Mouse (Mus musculus) forebrain, embryonic 11.5 days (tissue): ENCODE measurements at regions not wholly inside any gene's neighbourhood (a gene's known extent, or its start where the extent isn't known, plus 50 kb on each side); places are given as distances from the start of the nearest gene placed in this dataset.
A peak's percentile ranks its signal among the peaks of the same experiment; 100 is the strongest.

Source experiments
- ATAC-seq: fragments of 200-750 bp; cut with Nextera tagmentation; replicated peaks from 2 replicates; pipeline ENCODE4 v1.8.0; 2017; ENCODE audit warnings: moderate TSS enrichment; ENCODE audit not compliant: low FRiP score
- DNase-seq: peaks from one replicate; pipeline ENCODE4 v3.0.0-alpha.2; 2017; ENCODE audit warnings: low spot score
- H3K27ac ChIP-seq: fragments of 300-500 bp; sonication (generic); 2 replicates; pipeline ENCODE4 v1.5.1; 2014; ENCODE audit warnings: low read depth, low read length
- H3K27me3 ChIP-seq: fragments of 300-500 bp; sonication (generic); 2 replicates; pipeline ENCODE4 v1.6.1; 2014; ENCODE audit warnings: mild to moderate bottlenecking, low read length, mixed read lengths; ENCODE audit not compliant: control insufficient read depth, insufficient read depth
- H3K36me3 ChIP-seq: fragments of 300-500 bp; sonication (generic); 2 replicates; pipeline ENCODE4 v1.6.1; 2014; ENCODE audit warnings: mild to moderate bottlenecking, low read length, moderate library complexity, mixed read lengths; ENCODE audit not compliant: control insufficient read depth, insufficient read depth
- H3K4me1 ChIP-seq: fragments of 300-500 bp; sonication (generic); replicated peaks from 2 replicates; pipeline ENCODE4 v1.6.1; 2014; ENCODE audit warnings: low read length, mixed read lengths; ENCODE audit not compliant: control insufficient read depth, insufficient read depth
- H3K4me2 ChIP-seq: fragments of 300-500 bp; sonication (generic); 2 replicates; pipeline ENCODE4 v1.6.1; 2014; ENCODE audit warnings: low read depth, mild to moderate bottlenecking, low read length, moderate library complexity, mixed read lengths; ENCODE audit not compliant: severe bottlenecking
- H3K4me3 ChIP-seq: fragments of 300-500 bp; sonication (generic); 2 replicates; pipeline ENCODE4 v1.5.1; 2014; ENCODE audit warnings: low read depth, low read length
- H3K9ac ChIP-seq: fragments of 300-500 bp; sonication (generic); 2 replicates; pipeline ENCODE4 v1.6.1; 2014; ENCODE audit warnings: low read length
- H3K9me3 ChIP-seq: fragments of 300-500 bp; sonication (generic); 2 replicates; pipeline ENCODE4 v1.6.1; 2016; ENCODE audit warnings: low read length, mixed read lengths; ENCODE audit not compliant: control insufficient read depth
- WGBS: fragments of 180-500 bp; shearing (Covaris S2); extraction: QIAGEN DNeasy Blood & Tissue Kit; methylation state at CpG from one replicate; pipeline ENCODE4 v1.1.7; 2014; 5-methylcytosine and 5-hydroxymethylcytosine counted together

DNA sequence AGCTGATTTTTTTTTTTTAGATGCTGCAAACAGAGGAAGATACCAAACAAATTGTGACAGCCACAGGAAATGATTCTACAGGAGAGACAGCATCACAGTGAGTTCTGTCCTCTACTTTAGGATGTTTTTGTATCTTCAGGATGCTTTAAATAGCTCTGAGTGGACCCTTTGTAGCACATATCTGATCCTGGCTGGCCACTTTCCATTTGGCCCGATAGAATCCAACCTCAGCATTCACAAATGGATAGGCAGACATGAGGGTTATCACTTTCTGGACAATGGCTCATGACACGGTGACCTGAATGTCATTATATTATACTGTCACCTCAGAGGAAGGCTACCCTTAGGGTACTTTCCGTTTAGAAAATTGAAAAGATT is 379.3 kb downstream of the Gm10295 start:
- Histone ChIP-seq H3K4me2 (no peak overlapping the region), H3K9me3 (no peaks in the 10 kb centered on the region), H3K9ac (no peak overlapping the region), H3K27ac (no peak overlapping the region), H3K36me3 (no peaks in the 10 kb centered on the region), H3K4me3 (no peak overlapping the region), H3K4me1 (no peaks in the 10 kb centered on the region), H3K27me3 (no peaks in the 10 kb centered on the region)
- no peak for DNase-seq
- ATAC-seq = no peak
- 65% methylated on average over 3 of the region's 3 CpGs for WGBS

DNA sequence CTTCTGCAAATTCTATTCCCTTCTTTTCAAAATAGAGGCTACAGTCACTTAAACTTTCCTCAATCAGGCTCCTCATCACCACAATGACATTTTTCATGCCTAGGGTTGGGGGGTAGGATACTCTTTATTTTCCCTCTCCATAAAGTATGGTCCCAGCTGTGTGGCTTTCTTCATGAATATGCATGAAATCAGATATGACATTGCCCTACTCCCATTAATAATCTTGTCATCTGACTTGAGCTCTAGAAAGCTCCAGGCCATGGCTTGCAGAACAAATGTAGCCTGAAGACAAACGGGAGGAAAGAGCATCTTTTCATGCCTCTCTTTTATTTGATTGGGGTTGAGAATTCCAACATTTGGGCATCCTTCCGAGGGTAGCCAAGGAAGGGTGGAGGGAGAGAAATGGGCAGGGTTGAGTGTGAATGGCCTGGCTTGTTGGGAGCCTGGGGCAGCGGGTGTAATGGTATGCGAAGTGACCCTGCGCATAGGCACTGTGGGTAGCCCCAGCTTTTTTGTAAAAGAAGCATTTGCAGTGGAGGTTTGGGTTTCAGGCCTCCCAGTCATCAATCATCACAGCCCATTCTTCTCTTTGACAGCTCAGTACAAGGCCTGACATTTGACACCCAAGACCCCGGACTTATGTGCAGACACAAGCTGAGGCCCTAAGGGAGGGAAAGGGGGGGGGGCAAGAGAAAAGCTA is 379.8 kb downstream of the Gm10295 start:
- Histone ChIP-seq H3K4me1 (no peaks in the 10 kb centered on the region), H3K4me2 (no peak overlapping the region), H3K4me3 (no peak overlapping the region), H3K9me3 (no peaks in the 10 kb centered on the region), H3K27me3 (no peaks in the 10 kb centered on the region), H3K27ac (no peak overlapping the region), H3K36me3 (no peaks in the 10 kb centered on the region), H3K9ac (no peak overlapping the region)
- 13% methylated on average over 6 of the region's 6 CpGs for WGBS
- no peak for DNase-seq
- no peak for ATAC-seq

DNA sequence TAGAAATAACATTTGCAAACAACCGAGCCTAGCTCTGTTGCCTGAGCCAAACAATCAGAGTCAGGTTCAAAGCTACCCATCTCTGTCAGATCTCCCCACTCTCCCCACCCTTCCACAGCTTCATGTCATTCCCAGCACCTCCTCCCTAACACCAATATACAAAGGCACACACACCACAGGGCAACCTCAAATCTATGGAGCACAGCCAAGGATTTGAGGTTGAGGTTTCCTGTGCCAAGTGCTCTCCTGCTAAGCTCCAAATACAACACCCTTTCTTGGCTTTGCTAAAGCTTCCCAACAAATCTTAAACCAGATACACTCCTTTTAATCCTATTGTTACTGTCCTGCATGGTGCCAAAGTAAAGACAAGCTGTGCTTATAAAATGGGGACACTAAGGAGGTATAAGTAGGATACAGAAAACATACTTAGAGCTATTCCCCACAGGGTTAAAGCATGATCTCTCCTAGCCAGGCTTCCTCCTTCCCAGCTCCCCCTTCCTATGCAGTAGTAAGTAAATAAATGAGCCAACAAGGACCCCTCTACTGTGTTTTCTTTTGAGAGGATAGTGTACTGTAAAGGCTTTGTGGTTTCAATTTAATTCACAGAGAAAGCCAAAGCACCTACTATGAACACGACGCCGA is 398.8 kb downstream of the Gm10295 start:
- Histone ChIP-seq H3K9ac (no peak overlapping the region), H3K4me1 (no peaks in the 10 kb centered on the region), H3K4me2 (no peak overlapping the region), H3K36me3 (no peaks in the 10 kb centered on the region), H3K4me3 (no peak overlapping the region), H3K9me3 (no peaks in the 10 kb centered on the region), H3K27me3 (no peaks in the 10 kb centered on the region), H3K27ac (no peak overlapping the region)
- DNase-seq (no peak), ATAC-seq (no peak)
- 80% methylated on average over 4 of the region's 4 CpGs for WGBS

DNA sequence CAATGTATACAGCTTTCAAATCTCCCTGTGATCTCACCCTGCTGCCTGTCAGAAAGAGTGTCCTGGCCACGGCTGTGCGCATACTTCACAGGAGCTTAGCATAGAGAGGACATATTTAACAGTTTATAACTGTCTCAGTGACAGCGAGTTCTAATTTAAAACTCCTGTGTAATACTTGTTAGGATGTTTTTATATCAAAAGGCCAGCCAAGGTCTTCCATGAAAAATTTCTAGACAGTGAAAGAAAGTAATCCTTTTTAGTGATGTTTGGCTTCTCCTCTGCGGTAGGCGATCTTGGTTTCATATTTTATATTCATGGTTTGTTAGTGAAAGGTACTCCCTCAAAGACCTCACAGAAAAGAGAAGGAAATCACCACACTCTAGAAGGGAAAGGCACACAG is 403.0 kb downstream of the Gm10295 start:
- Histone ChIP-seq H3K4me2 (no peak overlapping the region), H3K9me3 (no peaks in the 10 kb centered on the region), H3K27ac (no peak overlapping the region), H3K9ac (no peak overlapping the region), H3K4me3 (no peak overlapping the region), H3K27me3 (no peaks in the 10 kb centered on the region), H3K4me1 (no peaks in the 10 kb centered on the region), H3K36me3 (no peaks in the 10 kb centered on the region)
- DNase-seq = no peak
- WGBS = 87% methylated on average over 5 of the region's 5 CpGs
- ATAC-seq = no peak

DNA sequence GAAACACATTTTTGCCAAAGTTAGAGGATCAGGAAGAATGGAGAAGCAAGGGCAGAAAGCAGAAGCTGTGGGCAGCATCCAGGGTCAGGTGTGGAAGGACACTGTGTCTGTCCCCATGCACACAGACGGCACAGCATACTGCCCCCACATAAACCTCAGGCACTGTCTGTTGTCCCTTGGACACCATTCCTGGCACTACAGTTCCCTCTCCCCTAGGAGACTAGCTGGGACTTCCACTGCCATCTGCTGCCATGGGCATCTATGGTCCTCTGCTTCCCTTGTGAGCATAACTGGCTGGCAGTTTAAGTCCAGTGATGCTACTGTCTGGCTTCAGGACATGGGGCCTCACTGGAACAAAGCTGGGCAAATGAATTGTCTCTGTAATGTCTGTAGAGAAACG is 405.0 kb downstream of the Gm10295 start:
- H3K27ac ChIP-seq = no peak overlapping the region
- H3K4me1 ChIP-seq = no peaks in the 10 kb centered on the region
- no peak for DNase-seq
- WGBS = 61% methylated on average over 2 of the region's 2 CpGs
- H3K4me2 ChIP-seq = no peak overlapping the region
- no peaks in the 10 kb centered on the region for H3K9me3 ChIP-seq
- H3K9ac ChIP-seq = no peak overlapping the region
- no peaks in the 10 kb centered on the region for H3K27me3 ChIP-seq
- ATAC-seq = no peak
- no peak overlapping the region for H3K4me3 ChIP-seq
- H3K36me3 ChIP-seq = no peaks in the 10 kb centered on the region

DNA sequence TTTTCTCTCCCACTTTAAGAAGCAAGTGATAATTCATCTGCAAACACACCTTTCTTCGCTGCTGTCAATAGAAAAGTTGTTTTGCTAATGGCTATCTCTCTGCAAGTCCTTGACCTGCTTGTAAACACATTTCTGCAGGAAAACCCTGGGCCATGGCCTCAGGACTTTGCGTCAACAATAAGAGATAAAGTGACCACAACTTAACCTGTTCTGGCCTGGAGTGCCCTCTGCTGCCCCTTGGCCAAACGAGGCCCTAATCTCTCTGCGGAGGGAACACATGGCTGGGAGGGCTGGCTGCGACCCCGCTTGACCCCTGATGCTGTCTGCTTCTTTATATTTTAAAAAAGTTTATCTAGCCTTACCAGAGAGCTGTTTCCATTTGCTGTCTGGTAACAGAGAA is 420.4 kb downstream of the Gm10295 start:
- Histone ChIP-seq H3K27ac (no peak overlapping the region), H3K9me3 (no peaks in the 10 kb centered on the region), H3K4me3 (no peak overlapping the region), H3K9ac (no peak overlapping the region), H3K27me3 (no peaks in the 10 kb centered on the region), H3K36me3 (no peaks in the 10 kb centered on the region), H3K4me2 (no peak overlapping the region), H3K4me1 (no peaks in the 10 kb centered on the region; the same call in 1 of the 2 replicates)
- DNase-seq = no peak
- 15% methylated on average over 6 of the region's 6 CpGs for WGBS
- ATAC-seq = no peak

DNA sequence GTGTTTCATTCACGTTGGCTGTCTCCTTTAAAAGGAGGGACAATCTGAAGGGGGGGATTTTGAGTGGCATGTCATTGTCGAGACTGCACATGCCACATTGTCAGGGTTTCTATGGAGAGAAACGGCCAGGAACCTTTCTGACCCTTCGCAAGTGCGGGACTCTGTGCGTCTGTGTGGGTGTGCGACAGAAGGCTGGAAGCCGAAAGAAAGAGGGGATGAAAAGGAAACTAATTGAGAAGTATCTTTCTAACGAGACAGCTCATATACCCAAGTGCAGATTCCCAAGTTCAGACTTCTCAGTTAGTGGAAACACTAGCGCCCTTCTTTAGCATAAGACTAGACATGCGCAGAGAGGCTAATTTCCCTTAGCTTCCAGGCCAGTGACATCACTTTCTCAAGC is 421.4 kb downstream of the Gm10295 start:
- ATAC-seq (peak; percentile 95), DNase-seq (peak; percentile 64)
- Histone ChIP-seq H3K9ac (no peak overlapping the region), H3K27ac (peak overlapping the region; percentile 37; the same call in 1 of the 2 replicates), H3K36me3 (no peaks in the 10 kb centered on the region), H3K9me3 (no peaks in the 10 kb centered on the region), H3K27me3 (no peaks in the 10 kb centered on the region), H3K4me1 (no peaks in the 10 kb centered on the region; the same call in 1 of the 2 replicates), H3K4me3 (no peak overlapping the region), H3K4me2 (no peak overlapping the region; the same call in 1 of the 2 replicates)
- 18% methylated on average over 11 of the region's 11 CpGs for WGBS

DNA sequence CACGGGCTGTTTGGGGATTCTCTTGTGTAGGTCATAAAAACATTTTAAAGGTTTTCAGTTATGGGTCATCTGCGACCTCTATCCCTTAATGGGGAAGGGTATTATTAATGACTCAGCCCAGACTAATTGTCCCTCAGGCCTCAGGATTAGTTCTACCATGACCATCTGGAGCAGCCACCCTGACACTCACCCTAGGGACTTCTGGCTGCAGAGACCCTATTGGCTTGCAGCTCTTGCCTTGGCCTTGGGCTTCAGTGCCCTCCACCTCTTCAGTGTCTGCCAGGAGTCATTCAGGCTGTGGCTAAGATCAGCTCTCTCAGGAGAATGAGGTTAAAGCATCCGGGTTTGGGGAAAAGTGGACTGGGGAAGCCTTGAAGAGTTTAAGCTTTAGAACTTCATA is 423.3 kb downstream of the Gm10295 start:
- Histone ChIP-seq H3K4me2 (no peak overlapping the region), H3K27ac (no peak overlapping the region), H3K9me3 (no peaks in the 10 kb centered on the region), H3K27me3 (no peaks in the 10 kb centered on the region), H3K4me1 (no peaks in the 10 kb centered on the region; the same call in 1 of the 2 replicates), H3K9ac (no peak overlapping the region), H3K4me3 (no peak overlapping the region), H3K36me3 (no peaks in the 10 kb centered on the region)
- ATAC-seq (no peak), DNase-seq (no peak)
- 74% methylated on average over 3 of the region's 3 CpGs for WGBS

DNA sequence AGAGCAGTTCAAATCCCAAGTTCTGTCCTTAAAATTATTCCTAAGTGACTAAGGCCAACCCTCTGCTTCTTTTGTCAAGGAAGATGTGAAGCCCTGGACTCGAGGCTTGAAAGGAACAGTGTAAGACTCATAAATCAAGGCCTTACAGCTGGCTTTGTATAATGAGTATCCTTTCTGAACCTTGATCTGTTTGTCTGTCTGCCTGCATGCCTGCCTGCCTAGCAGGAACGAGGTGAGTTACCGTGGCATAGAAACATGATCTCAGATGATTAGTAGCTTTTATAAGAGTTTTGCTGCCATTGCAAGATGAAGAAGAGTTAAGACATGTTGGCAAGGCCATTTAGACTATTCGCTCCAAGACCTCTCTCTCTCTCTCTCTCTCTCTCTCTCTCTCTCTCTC is 434.3 kb downstream of the Gm10295 start:
- Histone ChIP-seq H3K27ac (no peak overlapping the region), H3K9ac (no peak overlapping the region), H3K27me3 (no peaks in the 10 kb centered on the region), H3K4me2 (no peak overlapping the region), H3K4me1 (no peaks in the 10 kb centered on the region), H3K4me3 (no peak overlapping the region), H3K9me3 (no peaks in the 10 kb centered on the region), H3K36me3 (no peaks in the 10 kb centered on the region)
- WGBS = 82% methylated on average over 4 of the region's 4 CpGs
- DNase-seq (no peak), ATAC-seq (no peak)
